ENCODE assay signal across 8 mouse cellular contexts in the genomic region with DNA sequence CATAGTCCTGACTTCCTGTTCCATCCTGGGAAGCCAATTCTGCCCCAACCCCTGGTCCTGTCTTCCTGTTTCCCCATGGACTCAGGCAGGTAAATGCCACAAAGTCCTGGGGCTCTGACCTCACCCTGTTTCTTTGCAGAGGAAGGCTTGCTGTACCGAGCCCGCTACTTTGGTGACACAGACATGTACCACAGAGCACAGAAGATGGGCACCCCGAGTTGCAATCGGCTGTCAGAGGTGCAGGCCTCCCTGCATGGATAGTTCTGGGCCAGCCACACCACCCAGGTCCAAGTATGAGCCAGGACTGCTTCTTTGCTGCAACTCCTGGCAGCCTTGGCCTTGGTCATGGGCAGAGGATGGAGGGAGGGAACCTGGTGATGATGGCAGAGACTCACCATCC. TPM values are rescaled to one million over a fixed set of nuclear protein-coding genes. Genes with fewer than 3 reads are reported as not detected.
DNase-seq lines count a peak whose midpoint lies in the region; ATAC-seq and TF ChIP-seq lines count a peak whose summit lies in the region.

No protein-coding gene starts in this region.

- 92% methylated on average over 4 of the region's 4 CpGs for WGBS in kidney, embryonic 15.5 days
- WGBS in hindbrain, embryonic 10.5 days, result 96% methylated on average over 4 of the region's 4 CpGs
- 92% methylated on average over 4 of the region's 4 CpGs for WGBS in midbrain, embryonic 11.5 days

- H3K27me3 ChIP-seq in kidney, embryonic 15.5 days, result no peaks in the 10 kb centered on the region
- H3K27me3 ChIP-seq in hindbrain, embryonic 10.5 days (ENCODE audit: insufficient read depth, poor library complexity, severe bottlenecking), result no peaks in the 10 kb centered on the region
- no peaks in the 10 kb centered on the region for H3K27me3 ChIP-seq in midbrain, embryonic 11.5 days (ENCODE audit: control insufficient read depth, insufficient read depth, low read length)

- ATAC-seq in kidney, embryonic 15.5 days (replicated peaks; ENCODE audit: low FRiP score), result no peak
- ATAC-seq in midbrain, embryonic 11.5 days (ENCODE audit: low FRiP score), result no peak

- DNase-seq in kidney, postnatal 4 days, result no peak
- DNase-seq in hindbrain, embryonic 10.5 days (ENCODE audit: low spot score), result no peak
- DNase-seq in midbrain, embryonic 11.5 days (ENCODE audit: low spot score, missing footprints), result no peak
- DNase-seq in ovary, postnatal 10 days (ENCODE audit: low spot score), result no peak
- DNase-seq in cerebellum, adult 11 months, result no peak
- DNase-seq in cerebellum, adult 9-11 months, result no peak

- H3K9me3 ChIP-seq in kidney, embryonic 15.5 days (replicated peaks), result no peaks in the 10 kb centered on the region
- no peaks in the 10 kb centered on the region for H3K9me3 ChIP-seq in hindbrain, embryonic 10.5 days
- H3K9me3 ChIP-seq in midbrain, embryonic 11.5 days (ENCODE audit: control insufficient read depth, low read length), result no peaks in the 10 kb centered on the region

- H3K4me1 ChIP-seq in kidney, embryonic 15.5 days, result peaks cover 51% of the 10 kb centered on the region
- peaks cover 29% of the 10 kb centered on the region for H3K4me1 ChIP-seq in cortical plate, adult 2 months (ENCODE audit: control insufficient read depth, insufficient read depth, low read length)
- peaks cover 71% of the 10 kb centered on the region for H3K4me1 ChIP-seq in hindbrain, embryonic 10.5 days (replicated peaks)
- H3K4me1 ChIP-seq in midbrain, embryonic 11.5 days (ENCODE audit: control insufficient read depth, insufficient read depth, low read length), result peaks cover 50% of the 10 kb centered on the region

- H3K4me3 ChIP-seq in kidney, embryonic 15.5 days (replicated peaks), result no peak overlapping the region
- no peak overlapping the region for H3K4me3 ChIP-seq in cortical plate, adult 2 months (ENCODE audit: insufficient read depth, low read length)
- no peak overlapping the region for H3K4me3 ChIP-seq in hindbrain, embryonic 10.5 days
- no peak overlapping the region for H3K4me3 ChIP-seq in midbrain, embryonic 11.5 days (ENCODE audit: low read depth, low read length)

- no peak overlapping the region for H3K9ac ChIP-seq in kidney, embryonic 15.5 days
- peak overlapping the region; percentile 34; the same call in 1 of the 2 replicates for H3K9ac ChIP-seq in midbrain, embryonic 11.5 days (ENCODE audit: low read length)

- no peak overlapping the region for H3K4me2 ChIP-seq in kidney, embryonic 15.5 days
- H3K4me2 ChIP-seq in midbrain, embryonic 11.5 days, result no peak overlapping the region

- TF ChIP-seq CTCF in cortical plate, adult 2 months (IDR thresholded peaks at IDR 0.05; ENCODE audit: extremely low read depth, insufficient read depth, low read length), result no peak

- no peak for TF ChIP-seq POLR2A in cortical plate, adult 2 months (IDR thresholded peaks at IDR 0.05; ENCODE audit: extremely low read depth, insufficient read depth, low read length)

- 0 out of 2 replicates have a peak overlapping the region, but pooled peaks have one; percentile 37 for H3K27ac ChIP-seq in kidney, embryonic 15.5 days
- peak overlapping the region; percentile 30 for H3K27ac ChIP-seq in cortical plate, adult 2 months (ENCODE audit: insufficient read depth, low read length)
- H3K27ac ChIP-seq in hindbrain, embryonic 10.5 days, result peak overlapping the region; percentile 95
- peak overlapping the region; percentile 95 for H3K27ac ChIP-seq in midbrain, embryonic 11.5 days (ENCODE audit: low read depth, low read length)

- H3K36me3 ChIP-seq in kidney, embryonic 15.5 days, result peaks cover 72% of the 10 kb centered on the region
- peaks cover 69% of the 10 kb centered on the region for H3K36me3 ChIP-seq in hindbrain, embryonic 10.5 days
- H3K36me3 ChIP-seq in midbrain, embryonic 11.5 days (ENCODE audit: control insufficient read depth, insufficient read depth, low read length), result peaks cover 4% of the 10 kb centered on the region; the same call in 1 of the 2 replicates

RNA-seq across cellular contexts. Expression of a gene that starts 16.9 kb away (rescaled TPM):
- 27.1 and 30.2 TPM in 2 replicates for polyA plus RNA-seq in kidney, embryonic 15.5 days (2015; fragmentation: Nextera tagmentation; extraction: Ambion mirVana)
- 45.0 and 47.0 TPM in 2 replicates for polyA plus RNA-seq in cortical plate, adult 2 months (2012; rRNA removed)
- 27.2 and 31.5 TPM in 2 replicates for polyA plus RNA-seq in hindbrain, embryonic 10.5 days (2016; fragmentation: Nextera tagmentation; extraction: Ambion mirVana)
- 21.0 and 22.4 TPM in 2 replicates for polyA plus RNA-seq in midbrain, embryonic 11.5 days (2014; fragmentation: Nextera tagmentation; extraction: Ambion mirVana)

RNA-seq across cellular contexts. Expression of a gene that starts 55.4 kb away (rescaled TPM):
- 31.0 and 36.3 TPM in 2 replicates for polyA plus RNA-seq in kidney, embryonic 15.5 days (2015; fragmentation: Nextera tagmentation; extraction: Ambion mirVana)
- polyA plus RNA-seq in cortical plate, adult 2 months (2012; rRNA removed), result 35.7 and 38.3 TPM in 2 replicates
- 37.5 and 37.6 TPM in 2 replicates for polyA plus RNA-seq in hindbrain, embryonic 10.5 days (2016; fragmentation: Nextera tagmentation; extraction: Ambion mirVana)
- polyA plus RNA-seq in midbrain, embryonic 11.5 days (2014; fragmentation: Nextera tagmentation; extraction: Ambion mirVana), result 4.1 and 4.5 TPM in 2 replicates

Comparison
In these comparisons a context has a peak if more than half of its experiments do, and no peak if none do; other contexts are left out.
1. H3K27ac ChIP-seq: peak in every context shown above with its lines; median percentile 95 in hindbrain, embryonic 10.5 days; 95 in midbrain, embryonic 11.5 days; 37 in kidney, embryonic 15.5 days; 30 in cortical plate, adult 2 months.